Mouse (Mus musculus): ENCODE measurements at regions not wholly inside any gene's neighbourhood (a gene's known extent, or its start where the extent isn't known, plus 50 kb on each side); places are given as distances from the start of the nearest gene placed in this dataset.

DNA sequence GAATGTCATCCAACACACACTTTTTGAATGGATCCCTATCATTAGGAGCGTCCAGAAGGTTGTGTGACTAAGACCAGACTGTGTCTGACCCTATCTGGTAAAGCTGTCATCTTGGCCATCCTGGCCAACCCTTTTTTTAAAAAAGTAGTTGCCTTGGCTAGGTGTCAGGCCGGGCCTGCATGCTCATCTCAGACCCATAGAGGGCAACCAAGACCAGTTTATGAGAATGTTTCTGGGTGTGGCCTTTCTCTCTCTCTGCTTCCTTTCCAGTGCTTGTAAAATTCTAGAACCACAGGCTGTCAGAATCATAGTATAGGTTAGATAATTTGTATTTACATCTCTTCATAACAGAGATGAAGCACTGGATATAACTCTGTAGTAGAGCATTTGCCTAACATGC is 62.8 kb upstream of the Las1l start:
- peak; percentile 70 for DNase-seq

DNA sequence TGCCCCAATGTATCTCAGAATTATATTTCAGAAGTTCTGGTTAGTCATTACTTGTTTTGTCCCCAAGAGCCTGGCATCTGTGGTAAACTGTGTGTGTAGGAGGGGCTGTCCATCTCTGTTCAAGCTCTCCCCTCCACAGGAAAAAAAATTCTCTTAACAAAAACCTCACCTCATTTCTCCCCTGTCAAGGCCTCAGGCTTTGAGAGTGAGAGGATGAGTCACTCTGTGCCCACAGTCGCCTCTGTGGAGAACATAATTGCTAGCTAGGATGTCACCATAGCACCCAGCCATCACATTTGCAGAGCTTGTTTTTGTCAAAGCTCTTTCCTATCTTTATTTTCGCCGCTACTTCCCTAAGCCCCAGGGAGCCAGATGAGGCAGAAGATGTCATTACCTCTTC is 63.6 kb upstream of the Las1l start:
- no peak for DNase-seq

DNA sequence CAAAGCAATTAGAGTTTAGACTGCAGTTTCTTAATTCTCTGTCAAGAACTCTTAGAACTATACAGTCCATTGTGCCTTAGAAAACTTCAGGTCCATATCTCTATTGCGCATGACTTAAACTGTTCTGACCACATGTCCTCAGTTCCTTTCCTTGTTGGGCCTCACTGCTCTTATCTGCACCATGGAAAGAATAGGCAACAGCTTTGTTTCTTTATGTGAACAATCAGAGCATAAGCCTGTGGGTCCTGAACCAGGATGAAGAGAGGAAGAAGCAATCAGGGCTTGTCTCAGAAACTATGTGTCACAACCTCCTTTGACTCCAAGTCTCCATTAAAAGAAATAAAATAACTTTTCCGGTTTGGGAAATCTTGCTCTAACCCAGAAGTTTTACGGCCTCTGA is 68.6 kb upstream of the Las1l start:
- no peak for DNase-seq

DNA sequence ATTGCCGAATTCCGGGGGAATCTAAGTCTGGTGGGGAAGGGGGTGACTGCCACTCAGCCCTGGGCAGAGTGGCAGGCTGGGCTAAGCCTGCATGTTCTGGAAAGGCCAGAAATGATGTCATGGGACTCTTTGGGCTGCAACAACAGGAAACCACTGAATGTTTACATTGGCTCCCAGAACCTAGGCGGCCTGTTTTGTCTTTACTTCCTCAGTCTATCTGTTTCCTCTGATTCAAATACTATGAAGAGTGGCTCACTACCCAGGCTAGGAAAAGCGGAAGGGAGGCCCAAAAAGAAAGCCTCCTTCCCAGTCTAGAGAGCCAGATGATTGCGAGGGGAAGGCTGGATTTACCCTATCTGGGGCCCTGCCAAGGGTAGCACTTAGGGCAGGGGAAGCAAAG is 69.1 kb upstream of the Las1l start:
- DNase-seq, result peak; percentile 15

DNA sequence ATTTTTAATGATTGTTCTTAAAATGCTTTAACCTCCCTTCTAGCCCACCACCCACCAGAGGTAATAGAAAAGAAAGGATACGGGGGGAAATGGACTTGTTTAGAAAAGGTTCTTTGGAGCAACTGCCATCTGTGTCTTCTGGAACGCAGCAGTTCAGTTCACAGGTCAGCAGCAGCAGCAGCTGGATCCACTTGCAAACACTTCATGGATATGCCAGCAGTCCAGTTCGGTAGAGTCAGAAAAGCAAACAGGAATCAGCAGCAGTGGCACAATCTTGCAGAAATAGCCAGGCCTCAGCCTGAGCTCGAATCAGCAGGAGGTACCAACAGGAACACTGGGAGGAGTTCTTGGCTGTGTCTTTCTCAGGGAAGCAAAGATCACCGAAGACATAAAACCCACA is 64.3 kb upstream of the Msn start:
- no peak for DNase-seq

DNA sequence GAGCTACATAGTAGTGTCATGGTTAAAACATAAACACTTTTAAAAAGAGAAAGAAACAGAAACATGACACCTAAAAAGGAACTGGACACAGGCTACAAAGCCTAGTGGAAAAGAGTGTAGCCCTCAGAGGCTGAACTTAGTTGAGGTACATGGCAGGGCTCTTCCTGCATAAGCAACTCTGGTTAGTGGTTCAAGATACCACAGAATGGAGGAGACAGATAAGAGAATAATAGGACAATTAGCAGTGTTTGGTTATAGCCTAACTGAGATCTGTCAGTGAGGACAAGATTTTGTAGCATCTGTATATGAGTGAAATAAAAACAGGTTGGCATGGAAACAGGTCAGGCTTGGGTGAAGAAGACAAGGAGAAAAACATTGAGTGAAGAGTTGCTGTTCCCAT is 60.5 kb upstream of the Msn start:
- DNase-seq, result no peak

DNA sequence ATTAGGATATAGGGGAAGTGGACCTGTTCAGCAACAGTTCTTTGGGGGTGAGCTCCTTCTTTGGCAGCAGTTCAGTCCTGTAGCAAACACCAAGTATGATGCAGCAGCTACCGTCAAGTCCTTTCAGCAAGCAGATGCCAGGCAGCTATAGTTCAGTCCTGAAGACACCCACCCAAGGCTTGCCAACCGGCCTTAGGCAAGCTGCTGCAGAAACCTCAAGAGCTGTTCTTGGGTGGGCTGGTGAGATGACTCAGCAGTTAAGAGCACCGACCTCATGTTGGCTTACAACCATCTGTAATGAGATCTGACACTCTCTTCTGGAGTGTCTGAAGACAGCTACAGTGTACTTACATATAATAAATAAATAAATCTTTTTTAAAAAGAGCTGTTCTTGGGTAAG is 53.6 kb upstream of the Msn start:
- no peak for DNase-seq
